Mouse (Mus musculus): ENCODE results near the gene Zmpste24.

Gene Zmpste24

DNA sequence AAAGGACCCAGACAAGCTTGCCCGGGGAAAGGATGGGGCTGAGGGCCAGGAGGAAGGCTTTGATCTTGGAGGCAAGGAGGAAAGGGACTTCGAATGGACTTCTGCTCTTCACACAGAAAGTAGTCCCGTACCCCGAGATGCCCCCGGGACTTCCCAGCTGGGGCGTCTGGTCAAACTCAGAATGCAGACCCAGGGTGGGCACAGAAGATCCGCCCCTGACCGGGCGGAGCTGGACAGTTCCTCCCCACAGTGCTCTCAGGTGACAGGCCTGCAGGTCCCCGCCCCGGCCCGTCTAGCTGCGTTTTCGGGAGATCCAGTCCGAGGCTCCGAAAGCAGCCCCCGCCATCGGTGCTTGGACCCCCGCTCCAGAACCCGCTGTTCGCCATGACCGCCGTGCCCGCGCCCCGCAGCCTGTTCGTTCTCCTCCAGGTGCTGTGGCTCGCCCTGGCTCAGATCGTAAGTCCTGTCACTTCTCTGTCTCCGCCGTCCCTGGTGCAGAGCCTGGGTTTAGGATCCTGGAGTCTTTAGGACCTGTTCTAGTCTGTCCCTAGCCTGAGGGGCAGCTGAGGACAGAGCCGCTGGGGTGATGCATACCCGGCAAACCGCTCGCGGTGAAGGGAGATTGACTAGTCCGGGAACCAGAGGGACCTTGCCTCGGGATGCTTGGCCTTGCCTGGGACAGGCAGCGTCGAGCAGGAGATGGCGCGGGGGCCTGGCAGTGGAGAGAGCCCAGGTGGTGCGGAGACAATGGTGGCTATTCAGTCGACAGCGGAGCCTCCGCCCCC lies 58.5 kb downstream of the Zmpste24 start, which contains the start of gene Col9a2:
Col9a2 (plus strand) TSS at position 55 of the 785 bp plus-strand sequence.
- ATAC-seq (ENCODE audit: insufficient number of reproducible peaks, low FRiP score, low TSS enrichment) = no peak

DNA sequence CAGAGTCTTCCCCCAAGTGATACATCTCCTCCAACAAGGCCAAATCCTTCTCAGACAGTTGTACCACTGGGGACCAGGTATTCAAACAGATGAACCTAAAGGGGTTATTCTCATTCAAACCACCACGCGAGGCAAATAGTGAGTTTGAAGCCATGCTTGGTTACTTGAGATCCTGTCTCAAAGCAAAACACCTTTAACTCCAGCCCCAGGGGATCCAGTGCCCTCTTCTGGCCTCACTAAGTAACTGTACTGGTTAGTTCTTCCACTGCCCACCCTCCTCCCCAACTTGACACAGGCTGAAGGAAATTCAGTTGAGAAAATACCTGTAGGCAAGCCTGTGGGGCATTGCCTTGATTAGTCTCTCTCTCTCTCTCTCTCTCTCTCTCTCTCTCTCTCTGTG lies 65.0 kb downstream of the Zmpste24 start:
- ATAC-seq (ENCODE audit: insufficient number of reproducible peaks, low FRiP score, low TSS enrichment) = no peak

DNA sequence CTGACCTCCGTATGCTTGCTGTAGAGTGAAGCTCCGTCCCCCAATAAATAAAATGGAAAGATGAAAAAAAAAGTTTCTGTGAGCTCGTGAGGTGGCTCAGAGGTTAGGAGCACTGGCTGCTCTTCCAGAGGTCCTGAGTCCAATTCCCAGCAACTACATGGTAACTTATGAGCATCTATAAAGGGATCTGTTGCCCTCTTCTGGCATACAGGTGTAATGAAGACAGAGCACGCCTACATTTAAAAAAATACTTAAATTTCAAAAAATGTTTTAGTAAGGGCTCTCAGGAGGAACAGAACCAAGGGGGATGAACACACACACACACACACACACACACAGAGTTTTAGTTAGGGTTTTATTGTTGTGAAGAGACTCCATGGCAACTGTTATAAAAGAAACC lies 66.6 kb downstream of the Zmpste24 start:
- ATAC-seq (ENCODE audit: insufficient number of reproducible peaks, low FRiP score, low TSS enrichment) = no peak

DNA sequence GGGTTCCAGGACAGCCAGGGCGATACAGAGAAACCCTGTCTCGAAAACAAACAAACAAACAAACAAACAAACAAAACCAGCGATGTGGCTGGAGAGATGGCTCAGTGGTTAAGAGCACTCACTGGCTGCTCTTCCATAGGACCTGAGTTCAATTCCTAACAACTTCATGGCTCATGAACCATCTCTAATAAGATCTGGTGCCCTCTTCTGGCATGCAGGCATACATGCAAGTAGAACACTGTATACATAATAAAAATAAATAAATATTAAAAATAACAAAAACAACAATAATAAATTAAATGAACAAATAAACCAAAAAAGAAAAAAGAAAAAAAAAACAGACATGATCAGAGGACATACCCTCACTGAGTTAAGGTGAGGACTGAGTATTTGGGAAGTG lies 68.4 kb downstream of the Zmpste24 start:
- ATAC-seq (ENCODE audit: insufficient number of reproducible peaks, low FRiP score, low TSS enrichment) = no peak

DNA sequence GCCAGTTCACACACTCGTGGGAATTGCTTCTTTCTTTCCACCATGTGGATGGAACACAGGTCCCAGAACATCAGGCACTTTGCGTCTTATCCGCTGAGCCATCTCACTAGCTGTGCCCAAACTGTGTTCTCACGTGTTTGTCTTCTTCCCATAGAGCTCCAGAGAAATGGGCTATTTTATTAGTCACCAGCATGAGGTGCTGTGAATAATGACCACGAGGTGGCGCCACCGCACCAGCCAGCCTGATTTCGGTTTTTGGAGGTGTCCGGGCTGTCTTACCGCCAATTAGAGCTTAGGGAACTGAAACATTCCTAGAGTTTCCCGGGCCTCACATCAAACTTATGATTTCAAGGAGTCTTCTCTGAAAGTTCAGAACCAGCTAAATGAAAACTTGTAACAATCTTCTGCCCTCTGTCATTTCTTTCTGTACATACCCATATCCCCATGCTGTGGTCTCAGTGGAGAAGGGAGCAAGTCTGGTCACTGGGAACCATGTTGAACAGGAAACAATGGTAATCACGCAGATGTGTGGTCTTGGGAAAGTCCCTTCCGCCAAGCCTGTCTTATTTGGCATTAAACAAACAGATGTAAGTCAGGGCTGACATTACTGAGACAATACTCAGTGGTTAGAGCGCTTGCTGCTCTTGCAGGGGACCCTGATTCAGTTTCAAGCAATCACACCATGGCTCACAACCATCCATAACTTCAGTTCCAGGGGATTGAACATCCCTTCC lies 69.2 kb downstream of the Zmpste24 start:
- no peak for ATAC-seq (ENCODE audit: insufficient number of reproducible peaks, low FRiP score, low TSS enrichment)

DNA sequence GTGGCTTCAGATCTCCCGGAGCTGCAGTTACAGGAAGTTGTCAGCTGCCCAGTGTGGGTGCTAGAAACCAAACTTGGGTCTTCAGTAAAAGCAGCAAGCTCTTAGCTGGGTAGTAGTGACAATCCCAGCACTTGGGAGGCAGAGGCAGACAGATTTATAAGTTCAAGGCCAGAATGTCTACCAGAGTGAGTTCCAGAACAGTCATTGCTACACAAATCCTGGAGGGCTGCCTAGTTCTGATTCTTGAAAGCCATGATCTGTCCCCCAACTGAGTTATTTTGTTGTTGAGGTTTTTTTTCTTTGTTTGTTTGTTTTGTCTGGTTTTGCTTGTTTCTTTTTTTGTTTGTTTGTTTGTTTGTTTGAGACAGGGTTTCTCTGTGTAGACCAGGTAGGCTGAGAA lies 69.9 kb downstream of the Zmpste24 start:
- no peak for ATAC-seq (ENCODE audit: insufficient number of reproducible peaks, low FRiP score, low TSS enrichment)

DNA sequence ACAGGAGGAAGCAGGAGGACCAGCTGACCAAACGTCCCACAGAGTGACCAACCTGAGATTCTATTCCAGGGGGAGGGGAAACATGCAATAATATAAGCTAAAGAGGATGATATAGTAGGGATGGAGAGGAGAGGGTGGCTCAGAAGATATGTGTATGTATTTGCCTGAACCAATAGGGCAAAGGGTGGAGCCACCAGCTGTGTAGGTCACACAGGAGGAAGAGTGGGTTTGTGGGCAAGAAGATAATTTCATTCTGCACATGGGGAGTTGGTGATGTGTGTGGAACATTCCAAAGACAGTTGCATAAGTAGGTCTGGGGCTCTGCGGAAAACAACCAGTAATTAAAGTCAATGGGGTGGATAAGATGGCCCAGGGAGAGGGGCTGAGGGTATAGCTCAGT lies 72.4 kb downstream of the Zmpste24 start:
- no peak for ATAC-seq (ENCODE audit: insufficient number of reproducible peaks, low FRiP score, low TSS enrichment)

DNA sequence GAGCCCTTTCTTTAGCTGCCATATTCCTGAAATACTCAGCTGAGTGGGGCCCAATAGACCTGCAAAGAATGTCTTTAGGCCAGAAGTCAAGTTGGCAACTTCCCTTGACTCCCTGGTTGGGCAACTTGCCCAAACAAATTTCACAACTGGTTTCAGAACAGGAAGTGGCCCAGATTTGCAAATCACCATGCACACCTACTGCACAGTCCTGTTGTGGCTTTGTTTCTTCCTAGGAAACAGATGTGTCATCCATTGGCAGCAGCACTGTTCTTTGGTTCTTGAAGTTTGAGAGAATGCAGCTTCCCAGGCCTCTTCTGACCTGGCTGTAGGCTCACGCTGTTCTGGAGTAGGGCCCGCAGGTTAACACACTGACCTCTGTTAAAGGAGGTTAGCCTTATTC lies 74.1 kb downstream of the Zmpste24 start:
- no peak for ATAC-seq (ENCODE audit: insufficient number of reproducible peaks, low FRiP score, low TSS enrichment)

DNA sequence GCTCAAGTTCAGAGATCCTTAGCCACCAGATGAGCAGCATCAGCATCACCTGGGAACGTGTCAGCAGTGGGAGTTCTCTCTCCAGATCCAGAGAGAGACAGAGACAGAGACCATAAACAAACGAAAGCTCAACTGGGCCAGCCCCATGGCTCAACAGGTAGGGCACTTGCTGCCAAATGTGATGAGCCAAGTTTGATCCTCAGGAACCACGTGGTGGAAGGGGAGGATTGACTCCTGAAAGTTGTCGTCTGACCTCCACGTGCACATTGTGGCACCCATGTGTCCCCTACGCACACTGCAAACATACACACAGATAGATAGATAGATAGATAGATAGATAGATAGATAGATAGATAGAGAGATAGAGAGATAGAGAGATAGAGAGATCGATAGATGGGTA lies 74.6 kb downstream of the Zmpste24 start:
- no peak for ATAC-seq (ENCODE audit: insufficient number of reproducible peaks, low FRiP score, low TSS enrichment)

DNA sequence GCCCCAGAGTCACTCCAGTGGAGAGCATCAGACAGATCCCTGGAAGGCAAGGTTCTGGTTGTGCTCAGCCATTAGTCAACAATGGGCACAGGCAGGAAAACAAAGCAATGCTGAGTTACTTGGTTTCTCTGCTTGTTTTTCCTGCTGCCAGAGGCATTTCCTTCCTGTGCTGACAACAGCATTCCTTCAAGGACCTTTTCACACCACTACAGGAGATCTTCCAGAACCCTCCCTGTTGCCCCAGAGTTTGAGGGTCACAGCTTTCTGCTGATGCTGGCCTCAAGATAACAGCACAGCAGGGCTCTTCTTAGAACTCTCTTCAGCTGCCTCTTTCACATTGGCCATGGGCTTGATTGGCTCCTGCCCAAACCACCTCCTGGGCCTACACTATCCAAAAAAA lies 76.1 kb downstream of the Zmpste24 start:
- ATAC-seq (ENCODE audit: insufficient number of reproducible peaks, low FRiP score, low TSS enrichment) = no peak

DNA sequence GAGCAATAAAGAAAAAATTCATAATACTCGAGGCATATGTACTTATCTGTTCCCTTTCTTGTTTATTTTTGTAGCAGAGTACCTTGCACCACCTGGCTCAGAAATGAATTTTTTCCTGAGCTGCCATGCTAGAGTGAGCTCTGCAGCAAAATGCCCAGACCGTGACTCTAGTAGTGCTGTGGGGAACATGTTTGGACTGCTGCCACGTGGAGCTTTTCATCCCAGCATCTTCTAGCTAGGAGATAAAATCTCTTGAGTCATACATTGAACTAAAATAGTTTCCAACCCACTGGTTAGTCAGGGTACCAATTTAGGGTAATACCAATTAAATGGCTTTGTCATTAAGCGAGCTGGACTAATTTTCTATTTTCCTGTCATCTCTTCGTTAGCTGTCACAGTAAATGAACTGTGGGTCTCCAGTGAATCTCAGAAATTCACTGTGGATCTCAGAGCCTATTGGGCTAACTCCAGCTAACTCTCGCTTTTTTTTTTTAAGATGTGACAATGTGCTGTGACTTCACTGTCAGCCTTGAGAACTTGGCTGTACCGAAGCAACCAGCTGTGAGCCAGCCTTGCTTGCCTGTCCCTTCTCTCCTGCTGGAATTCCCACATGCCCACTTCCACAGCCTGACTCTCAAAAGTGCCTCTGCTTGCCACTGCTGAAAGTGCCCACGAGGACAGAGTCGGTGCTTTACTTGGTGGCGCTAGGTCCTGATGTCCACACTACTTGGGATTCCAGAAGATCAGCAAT lies 77.8 kb downstream of the Zmpste24 start:
- ATAC-seq (ENCODE audit: insufficient number of reproducible peaks, low FRiP score, low TSS enrichment) = no peak

DNA sequence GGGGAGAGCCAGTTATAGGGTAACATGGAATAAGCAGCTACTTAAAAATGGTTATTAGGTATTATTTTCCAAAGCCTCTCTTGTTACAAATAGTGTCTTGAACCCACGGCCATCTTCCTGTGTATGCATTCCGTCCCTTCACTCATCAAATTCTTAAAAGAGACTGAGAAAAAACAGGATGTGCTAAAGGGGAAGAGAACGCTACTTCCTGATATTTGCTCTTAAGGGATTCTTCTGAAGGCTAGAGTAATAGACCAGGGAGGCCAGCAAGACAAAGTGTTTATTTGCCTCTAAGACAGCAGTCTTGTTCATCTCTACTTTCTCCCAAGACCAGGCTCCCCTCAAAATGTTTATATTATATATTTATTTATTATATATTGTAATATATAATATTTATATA lies 79.8 kb downstream of the Zmpste24 start:
- no peak for ATAC-seq (ENCODE audit: insufficient number of reproducible peaks, low FRiP score, low TSS enrichment)

DNA sequence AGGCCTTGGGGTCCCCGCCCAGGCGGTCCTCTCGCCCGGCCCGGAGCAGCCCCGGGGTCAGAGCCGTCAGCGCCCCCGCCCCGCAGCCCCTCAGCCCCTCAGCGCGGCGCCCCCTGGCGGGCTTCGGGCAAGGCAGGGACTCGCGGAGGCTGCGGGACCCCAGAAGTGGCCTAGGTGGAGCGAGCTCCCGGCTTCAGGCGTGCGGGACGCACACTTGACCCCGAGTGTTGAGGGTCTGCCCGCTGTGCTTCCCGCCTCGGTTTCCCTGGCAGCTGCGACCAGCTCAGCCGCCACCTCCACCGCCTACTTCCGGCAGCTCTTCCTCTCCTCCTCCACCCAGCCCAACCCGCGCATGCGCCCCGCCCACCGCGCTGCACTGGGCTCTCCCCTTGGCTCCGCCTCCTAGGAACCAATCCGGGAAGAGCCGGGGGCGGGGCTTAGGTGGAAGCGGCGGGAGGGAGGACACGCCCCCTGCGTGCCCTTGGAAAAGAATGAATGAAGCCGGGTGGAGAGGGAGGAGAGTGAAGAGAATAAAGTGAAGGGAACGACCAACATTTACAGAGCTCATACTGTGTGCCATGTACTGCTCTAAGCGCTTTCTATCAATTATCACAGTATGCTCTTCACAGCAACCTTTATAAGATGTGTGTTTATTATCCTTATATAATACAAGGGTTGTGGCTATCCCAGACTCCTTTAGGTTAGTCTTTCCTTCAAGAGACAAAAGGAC lies 80.9 kb downstream of the Zmpste24 start, which contains the start of gene Smap2:
Smap2 (minus strand) TSS at position 320 of the 730 bp plus-strand sequence.
- peak; percentile 91 for ATAC-seq (ENCODE audit: insufficient number of reproducible peaks, low FRiP score, low TSS enrichment)

DNA sequence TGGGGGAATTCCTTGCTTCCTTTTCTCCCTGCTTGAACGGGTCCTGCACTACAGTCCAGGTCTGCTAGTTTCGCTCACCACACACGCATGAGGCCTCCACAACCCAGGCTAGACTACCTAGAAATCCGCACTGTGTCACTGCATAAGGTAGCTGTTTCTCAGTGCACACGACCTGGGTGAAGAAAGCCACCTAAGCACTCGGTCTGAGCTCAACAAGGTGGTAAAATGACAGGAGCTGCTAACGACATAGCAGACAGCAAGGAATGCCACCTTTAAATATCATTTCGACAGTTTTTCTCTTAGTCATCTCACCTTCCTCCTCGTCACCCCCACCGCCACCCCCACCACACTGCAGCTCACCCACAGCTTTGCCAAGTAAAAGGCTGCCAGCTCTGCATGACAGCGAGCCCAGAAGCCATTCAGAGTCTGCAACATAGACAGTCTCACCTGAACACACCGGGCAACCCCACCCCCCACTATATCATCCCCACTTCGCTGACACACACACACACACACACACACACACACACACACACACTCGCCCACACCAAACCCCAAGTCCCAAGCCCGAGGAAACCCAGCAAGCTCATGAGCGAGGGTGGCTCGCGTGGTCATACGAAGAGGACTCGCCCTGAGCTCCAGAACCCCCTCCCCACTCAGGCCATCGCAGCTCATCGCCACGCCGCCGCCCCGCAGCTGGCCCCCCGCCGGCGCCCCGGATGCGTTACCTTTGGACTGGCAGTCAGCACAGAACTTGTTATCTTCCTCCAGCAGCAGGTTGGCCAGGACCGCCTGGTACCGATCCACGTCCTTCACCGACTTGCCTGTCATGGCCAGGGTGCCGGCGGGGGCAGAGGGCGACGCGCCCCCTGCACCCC lies 81.8 kb downstream of the Zmpste24 start:
- peak; percentile 45 for ATAC-seq (ENCODE audit: insufficient number of reproducible peaks, low FRiP score, low TSS enrichment)

DNA sequence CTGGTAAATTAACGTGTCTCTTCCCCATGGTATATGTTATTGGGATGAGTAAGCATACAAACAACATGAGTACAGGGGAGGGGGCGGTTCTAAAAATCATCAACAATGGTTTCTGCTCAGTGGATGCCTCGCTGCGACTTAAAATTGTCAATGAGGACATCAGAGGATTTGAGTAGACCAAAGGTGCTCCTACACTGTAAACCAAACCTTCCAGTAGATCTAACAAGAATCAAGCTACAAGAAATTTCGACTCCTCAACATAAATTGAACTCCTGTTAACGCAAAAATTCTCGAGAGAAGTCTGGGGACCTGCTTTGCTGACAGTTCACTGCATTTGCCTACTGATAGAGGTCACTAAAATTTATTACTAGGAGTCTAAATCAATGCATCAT lies 82.8 kb downstream of the Zmpste24 start:
- ATAC-seq (ENCODE audit: insufficient number of reproducible peaks, low FRiP score, low TSS enrichment) = no peak

DNA sequence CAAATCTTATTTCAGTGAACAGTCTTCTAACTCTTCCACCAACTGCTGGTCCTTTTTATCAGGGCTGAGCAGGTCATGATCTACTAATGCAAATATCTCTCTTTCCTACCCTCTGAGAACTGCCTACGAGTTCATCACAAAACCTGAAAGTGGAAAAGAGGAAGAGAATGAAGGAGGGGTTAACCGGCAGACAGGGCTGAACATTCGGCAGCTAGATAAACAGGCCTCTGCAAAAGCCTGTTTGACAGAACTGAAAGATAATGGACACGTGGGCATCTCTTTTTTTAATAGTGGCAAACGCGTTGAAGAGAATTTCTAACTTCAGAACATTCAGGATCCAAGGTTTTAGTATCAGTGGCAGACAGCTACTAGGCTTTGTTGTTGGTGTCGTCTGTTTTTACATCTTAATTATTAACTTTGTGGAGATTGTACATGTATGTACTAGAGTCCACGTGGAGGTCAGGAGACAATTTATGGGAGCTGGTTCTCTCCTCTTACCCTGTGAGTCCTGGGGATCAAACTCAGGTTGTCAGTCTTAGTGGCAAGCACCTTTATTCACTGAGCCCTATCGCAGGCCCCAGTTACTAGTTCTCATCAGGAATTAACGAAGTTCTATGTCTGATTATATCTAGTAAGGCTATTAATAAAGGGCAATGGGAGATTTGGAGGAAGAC lies 83.3 kb downstream of the Zmpste24 start:
- no peak for ATAC-seq (ENCODE audit: insufficient number of reproducible peaks, low FRiP score, low TSS enrichment)

DNA sequence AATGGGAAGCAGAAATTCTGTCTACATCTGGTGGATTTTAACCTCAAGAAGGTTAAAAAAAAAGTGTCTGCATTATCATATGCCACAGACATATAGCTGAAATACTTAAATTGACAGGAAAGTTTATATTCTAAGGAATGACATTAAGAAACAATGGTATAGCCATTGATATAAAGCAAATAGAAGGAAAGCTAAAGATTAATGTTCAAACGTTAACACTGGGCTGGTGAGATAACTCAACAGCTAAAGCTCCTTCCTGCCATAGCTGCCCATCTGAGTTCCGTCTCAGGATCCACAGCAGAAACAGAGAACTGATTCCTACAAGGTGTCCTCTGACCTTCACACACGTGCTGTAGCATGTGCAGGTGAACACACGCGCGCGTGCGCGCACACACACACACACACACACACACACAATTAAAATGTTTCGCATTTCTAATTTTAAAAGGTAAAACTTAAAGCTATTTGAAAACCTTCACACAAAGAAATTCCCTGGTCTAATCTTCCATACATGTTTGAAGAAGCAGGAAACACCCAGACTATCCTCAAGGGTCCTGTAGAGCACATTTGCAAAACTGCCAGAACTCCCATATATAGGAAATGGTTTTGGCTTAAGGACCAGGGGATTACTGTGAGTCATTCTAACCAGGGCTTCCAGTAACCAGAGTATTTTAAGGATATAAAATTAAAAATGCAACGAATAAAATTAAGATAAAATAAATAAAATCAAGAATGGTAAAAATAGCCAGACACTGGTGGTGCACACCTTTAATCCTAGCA lies 87.1 kb downstream of the Zmpste24 start:
- no peak for ATAC-seq (ENCODE audit: insufficient number of reproducible peaks, low FRiP score, low TSS enrichment)

All from cerebellum, adult (tissue).